Mouse (Mus musculus) gastrocnemius, adult 2 months (tissue): ENCODE results near the gene Hpcal1. TPM values are rescaled to one million over a fixed set of nuclear protein-coding genes. Genes with fewer than 3 reads are reported as not detected.

Experiments used
- DNase-seq: peaks from one replicate; pipeline ENCODE4 v3.0.0; 2022
- H3K27ac ChIP-seq: fragments of 200-600 bp; 2 replicates; pipeline ENCODE4 v1.8.1; 2022; ENCODE audit warnings: mild to moderate bottlenecking
- H3K4me3 ChIP-seq: fragments of 200-600 bp; 2 replicates; pipeline ENCODE4 v1.8.1; 2022; ENCODE audit warnings: mild to moderate bottlenecking, moderate library complexity
- CTCF ChIP-seq: fragments of 200-600 bp; IDR thresholded peaks from 2 replicates; pipeline ENCODE4 v1.8.1; 2022; ENCODE audit warnings: antibody characterized with exemption, mild to moderate bottlenecking, moderate library complexity
- intact Hi-C: fragments of 180-260 bp; cut with DNase I; formaldehyde crosslinking; loops from one replicate; pipeline ENCODE4 v1.15.1; 2025
- total RNA-seq, 2 experiments: library from RNA; stranded (reverse); gene quantifications; 2 replicates each; pipeline ENCODE4 v1.2.3; 2021

The Hpcal1 gene
- total RNA-seq, 2 experiments from 2014 or later = 4.8 to 10.3 TPM

DNA sequence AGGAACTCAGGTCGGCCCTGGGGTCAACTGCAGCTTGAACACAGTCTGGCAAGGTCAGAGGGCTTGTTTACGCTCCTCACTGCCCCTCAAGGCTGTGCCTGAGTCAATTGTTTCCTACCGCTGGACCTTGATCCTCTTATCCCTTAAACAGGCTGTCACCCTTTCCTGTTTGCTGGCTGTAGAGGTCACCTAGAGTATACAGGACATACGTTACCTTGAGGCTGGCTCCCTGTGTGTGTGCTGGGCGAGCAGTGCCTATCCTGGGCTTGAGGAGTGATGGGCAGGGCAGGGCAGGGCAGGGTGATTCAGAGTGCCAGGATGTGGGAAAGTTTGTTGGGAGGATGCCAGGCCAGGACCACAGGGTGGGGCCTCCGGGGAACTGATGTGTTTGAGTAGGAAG is 47.8 kb downstream of the Hpcal1 start:
- H3K4me3 ChIP-seq = no peak overlapping the region
- intact Hi-C loops = no loop called here
- H3K27ac ChIP-seq = peak overlapping the region; percentile 24; the same call in 1 of the 2 replicates
- no peak for DNase-seq
- TF ChIP-seq CTCF = no peak

DNA sequence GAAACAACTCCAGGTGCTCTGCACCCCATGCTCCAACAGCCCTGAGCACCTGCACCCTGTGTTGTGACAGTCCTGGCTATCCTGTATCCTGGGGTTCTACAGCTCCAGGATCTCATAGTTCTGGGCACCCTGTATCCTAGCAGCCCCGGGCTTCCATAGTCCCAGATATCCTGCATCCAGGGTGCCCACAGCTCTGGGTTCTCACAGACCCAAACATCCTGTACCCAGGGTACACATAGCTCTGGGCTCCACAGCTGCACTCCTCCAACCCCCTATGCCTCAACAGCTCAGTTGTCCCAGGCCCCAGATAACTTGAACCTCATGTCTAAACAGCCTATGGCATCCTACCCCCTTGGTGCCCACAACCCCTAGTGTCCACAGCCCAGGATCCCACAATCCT is 49.6 kb downstream of the Hpcal1 start:
- intact Hi-C loops = no loop called here
- no peak overlapping the region for H3K4me3 ChIP-seq
- H3K27ac ChIP-seq = no peak overlapping the region
- no peak for DNase-seq
- TF ChIP-seq CTCF = no peak

DNA sequence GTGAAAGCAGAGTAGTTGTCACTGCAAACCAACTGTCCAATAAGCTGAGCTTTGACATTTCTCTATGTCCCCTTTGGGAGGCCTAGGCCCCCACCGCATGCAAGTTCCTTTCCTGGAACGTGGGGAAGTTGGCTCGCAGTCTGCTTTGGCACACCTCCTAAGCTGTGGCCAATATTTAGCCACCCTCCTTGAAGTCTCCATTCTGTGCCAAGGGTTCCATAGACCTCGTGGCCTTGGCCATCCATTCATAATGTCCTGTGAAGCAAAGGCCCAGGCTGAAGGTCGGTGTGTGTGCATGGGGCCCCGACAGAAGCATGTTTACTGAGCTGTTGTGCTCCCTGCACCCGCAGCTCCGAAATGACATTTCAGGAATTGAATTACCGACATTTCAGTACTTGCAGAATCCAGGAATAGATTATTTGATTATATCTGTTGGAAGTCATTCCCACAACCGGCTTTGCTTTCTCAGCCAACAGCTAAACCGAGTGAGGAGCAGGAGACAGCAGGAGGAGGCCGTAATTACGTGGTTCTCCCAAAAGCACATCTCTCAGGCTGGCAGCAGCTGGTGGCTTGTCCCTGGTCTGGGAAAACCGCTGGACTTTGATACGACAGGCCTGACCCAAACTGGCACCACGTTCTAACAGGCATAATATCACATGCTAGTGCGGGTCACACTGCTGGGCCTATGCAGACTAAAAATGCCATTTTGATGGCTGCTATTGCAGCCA is 51.1 kb downstream of the Hpcal1 start:
- intact Hi-C loops = no loop called here
- Histone ChIP-seq H3K4me3 (no peak overlapping the region), H3K27ac (peak overlapping the region; percentile 69)
- no peak for TF ChIP-seq CTCF
- peak; percentile 80 for DNase-seq

DNA sequence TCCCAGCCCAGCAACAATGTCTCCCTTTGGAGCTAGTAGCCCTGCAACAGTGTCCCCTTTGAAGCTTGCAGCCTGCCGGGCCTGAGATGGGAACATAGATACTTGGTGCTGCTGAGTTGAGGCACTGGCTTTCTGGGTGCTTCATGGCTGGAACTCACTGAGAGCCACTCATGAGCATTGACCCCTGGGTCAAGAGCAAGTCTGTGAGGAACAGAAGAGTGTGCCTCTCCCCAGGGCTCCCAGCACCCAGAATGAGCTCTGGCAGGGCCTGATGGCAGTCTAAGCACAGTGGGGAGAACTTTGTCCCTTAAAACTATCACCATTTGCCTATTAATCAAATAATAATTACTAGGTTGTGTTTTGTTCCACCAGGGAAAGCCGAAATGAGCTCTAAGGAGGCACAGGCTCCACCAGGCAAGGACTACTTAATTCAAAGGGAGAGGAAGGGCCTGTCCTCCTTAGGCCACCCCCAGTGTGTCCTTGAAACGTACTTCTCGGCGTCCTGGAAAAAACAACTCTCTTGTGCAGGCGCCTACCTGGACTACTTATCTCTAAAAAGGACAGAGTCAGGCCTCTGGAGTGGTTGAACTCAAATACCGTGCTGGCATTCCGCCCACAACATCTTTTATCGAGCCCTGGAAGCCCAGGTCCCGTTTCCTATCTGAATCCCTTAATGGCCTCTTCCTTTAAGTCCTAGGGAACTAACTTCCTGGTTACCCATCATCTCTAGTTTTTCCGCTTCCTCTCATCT is 52.1 kb downstream of the Hpcal1 start:
- Histone ChIP-seq H3K4me3 (no peak overlapping the region), H3K27ac (peak overlapping the region; percentile 69; the same call in 1 of the 2 replicates)
- no peak for DNase-seq
- intact Hi-C loops = no loop called here
- TF ChIP-seq CTCF = no peak

DNA sequence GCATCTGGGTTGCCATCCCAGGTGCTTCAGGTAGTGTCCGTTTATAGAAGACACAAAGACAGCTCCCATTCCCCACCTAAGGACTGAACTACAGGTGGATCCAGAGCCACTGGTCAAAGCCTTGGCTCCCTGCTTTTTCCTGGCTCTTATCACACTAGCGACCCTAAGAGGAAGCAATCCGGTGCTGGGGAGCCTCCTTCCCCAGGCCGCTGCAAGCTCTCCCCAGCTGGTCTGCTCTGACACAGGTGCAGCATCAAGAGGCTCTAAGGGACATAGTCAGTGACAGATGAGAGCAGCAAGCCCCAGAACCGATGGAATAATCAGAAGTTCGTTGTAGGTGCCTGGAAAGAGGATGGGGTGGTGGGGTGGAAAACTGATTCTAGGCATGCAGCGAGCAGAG is 54.8 kb downstream of the Hpcal1 start:
- H3K4me3 ChIP-seq = no peak overlapping the region
- TF ChIP-seq CTCF = no peak
- DNase-seq = no peak
- peak overlapping the region; percentile 20; the same call in 1 of the 2 replicates for H3K27ac ChIP-seq
- intact Hi-C loops = loop anchor here (5.0 kb wide), 1 partner anchor 53 kb away; the partner anchor contains the start of gene Hpcal1

GRCm38 (mm10) chr12:17746725-17747124 is 56.1 kb downstream of the Hpcal1 start:
- DNase-seq = peak; percentile 80
- peak overlapping the region; percentile 70 for H3K27ac ChIP-seq
- TF ChIP-seq CTCF = no peak
- intact Hi-C loops = loop anchor here (5.0 kb wide), 1 partner anchor 54 kb away; the partner anchor contains the start of gene Hpcal1
- no peak overlapping the region; the same call in 1 of the 2 replicates for H3K4me3 ChIP-seq

- Histone ChIP-seq H3K4me3 (no peak overlapping the region; the same call in 1 of the 2 replicates), H3K27ac (peak overlapping the region; percentile 70)
- DNase-seq = no peak
- TF ChIP-seq CTCF = no peak
- intact Hi-C loops = loop anchor here (5.0 kb wide), 1 partner anchor 55 kb away; the partner anchor contains the start of gene Hpcal1
These were observed 56.8 kb downstream of the Hpcal1 start for GRCm38 (mm10) chr12:17747191-17748154.

- H3K27ac ChIP-seq = no peak overlapping the region; the same call in 1 of the 2 replicates
- no peak for TF ChIP-seq CTCF
- intact Hi-C loops = loop anchor here (5.0 kb wide), 1 partner anchor 56 kb away; the partner anchor contains the start of gene Hpcal1
- no peak for DNase-seq
- no peak overlapping the region for H3K4me3 ChIP-seq
These were observed 57.5 kb downstream of the Hpcal1 start for GRCm38 (mm10) chr12:17748155-17748529.

GRCm38 (mm10) chr12:17749784-17750183 is 59.1 kb downstream of the Hpcal1 start:
- intact Hi-C loops = loop anchor here (5.0 kb wide), 1 partner anchor 57 kb away; the partner anchor contains the start of gene Hpcal1
- Histone ChIP-seq H3K4me3 (no peak overlapping the region), H3K27ac (peak overlapping the region; percentile 2)
- no peak for TF ChIP-seq CTCF
- no peak for DNase-seq

DNA sequence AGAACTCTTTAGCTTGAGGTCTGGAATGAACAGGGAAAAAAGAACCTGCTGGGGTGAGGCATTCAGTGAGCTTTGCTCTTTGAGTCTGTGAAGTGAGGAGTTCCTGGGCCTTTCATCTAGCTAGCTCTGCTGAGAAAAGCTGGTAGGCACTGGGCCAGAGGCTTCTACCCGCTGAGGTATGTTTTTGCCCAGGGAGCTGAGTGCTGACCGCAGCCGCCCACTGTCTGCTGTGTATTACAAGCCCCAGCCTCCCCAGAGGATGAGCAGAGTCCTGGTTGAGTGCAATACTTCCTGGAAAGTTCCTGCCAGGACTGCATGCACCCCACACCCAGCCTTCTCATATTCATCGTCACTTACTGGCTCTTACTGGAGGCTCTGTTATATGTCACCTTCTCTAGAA is 59.8 kb downstream of the Hpcal1 start:
- Histone ChIP-seq H3K4me3 (no peak overlapping the region), H3K27ac (peak overlapping the region; percentile 2; the same call in 1 of the 2 replicates)
- peak; percentile 61 for DNase-seq
- intact Hi-C loops = no loop called here
- TF ChIP-seq CTCF = no peak

DNA sequence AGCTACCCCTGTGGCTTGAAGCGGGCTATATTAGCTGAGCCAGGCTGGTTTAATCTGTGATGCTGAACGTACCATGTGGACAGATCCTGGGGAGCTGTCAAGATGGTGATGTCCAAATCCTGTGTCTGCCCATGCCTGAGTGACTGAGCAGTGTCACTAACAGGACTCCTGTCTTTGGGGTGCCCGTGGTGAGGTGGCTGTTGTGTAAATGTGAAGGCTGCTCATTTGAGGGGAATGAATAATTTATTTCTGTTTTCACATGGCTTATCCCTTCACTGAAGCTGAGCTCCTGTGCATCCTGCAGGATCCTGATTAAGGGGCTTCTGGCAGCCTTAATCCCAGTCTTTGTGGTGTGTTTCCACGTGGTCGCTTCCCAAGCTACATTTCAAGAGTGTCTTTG is 62.2 kb downstream of the Hpcal1 start:
- Histone ChIP-seq H3K4me3 (no peak overlapping the region), H3K27ac (no peak overlapping the region)
- no peak for DNase-seq
- intact Hi-C loops = no loop called here
- TF ChIP-seq CTCF = no peak

- DNase-seq = no peak
- H3K27ac ChIP-seq = no peak overlapping the region
- no peak overlapping the region for H3K4me3 ChIP-seq
- TF ChIP-seq CTCF = no peak
- intact Hi-C loops = no loop called here
These were observed 64.1 kb downstream of the Hpcal1 start for GRCm38 (mm10) chr12:17754771-17755170.
